In the genomic region with DNA sequence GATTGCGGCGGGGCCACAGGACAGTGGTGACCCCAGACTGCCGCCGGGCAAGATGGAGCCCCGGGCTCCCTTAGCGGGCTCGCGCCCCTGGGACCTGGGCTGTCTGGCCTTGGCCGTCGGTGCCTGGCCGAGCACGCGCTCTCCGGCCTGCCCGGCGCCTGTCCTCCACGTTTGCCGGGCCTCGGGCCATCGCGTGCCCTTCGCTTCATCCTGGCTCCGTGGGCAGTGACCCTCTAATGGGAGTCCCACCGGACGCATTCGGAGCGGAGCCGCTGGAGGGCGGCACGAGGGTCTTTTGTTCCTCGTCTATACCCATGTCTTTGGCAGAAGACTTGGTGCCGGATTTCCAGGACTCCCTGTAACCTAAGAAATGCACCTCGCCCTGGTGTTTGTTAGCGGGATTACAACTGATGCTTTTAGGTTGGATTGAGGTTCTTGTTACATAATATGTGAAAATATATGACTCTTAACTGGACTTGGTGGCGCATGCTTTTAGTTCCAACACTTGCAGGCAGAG, we compare ENCODE assay signal across 8 mouse cellular contexts. TPM values are rescaled to one million over a fixed set of nuclear protein-coding genes. Genes with fewer than 3 reads are reported as not detected.
DNase-seq lines count a peak whose midpoint lies in the region; ATAC-seq and TF ChIP-seq lines count a peak whose summit lies in the region.

No protein-coding gene starts in this region.

- dilution Hi-C loops in CH12.LX (cut with MboI; ENCODE audit: extremely low pct_ligation_motif_present, extremely low pct_unique_long_range_greater_than_20kb, low sequenced_read_pairs) = no loop called here

- peak; percentile 57 for ATAC-seq in forebrain, embryonic 11.5 days (replicated peaks; ENCODE audit: low FRiP score)
- peak; percentile 31 for ATAC-seq in heart, postnatal 0 days (ENCODE audit: insufficient read depth, low read depth)
- ATAC-seq in liver, embryonic 16.5 days (ENCODE audit: low read depth) = peak; percentile 2; the same call in 1 of the 2 replicates
- peak; percentile 49 for ATAC-seq in neural tube, embryonic 13.5 days (ENCODE audit: low read depth)

- peak; percentile 89 for DNase-seq in CH12.LX (ENCODE audit: extremely low read depth)
- peak; percentile 81 for DNase-seq in c-Kit-positive CD71-positive TER-119-negative erythroid progenitor cells, embryonic 14.5 days (ENCODE audit: low read depth)
- DNase-seq in forebrain, embryonic 11.5 days (ENCODE audit: low spot score) = peak; percentile 90
- peak; percentile 77 for DNase-seq in heart, postnatal 0 days (ENCODE audit: low spot score)
- peak; percentile 81 to 90 for DNase-seq in kidney, postnatal 4 days
- peak; percentile 77 for DNase-seq in testis, postnatal 10 days (ENCODE audit: low spot score)

- peak; percentile 45 for TF ChIP-seq POLR2A in CH12.LX (IDR thresholded peaks at IDR 0.05; ENCODE audit: low read depth, low read length)

- H3K79me2 ChIP-seq in CH12.LX (replicated peaks; ENCODE audit: control insufficient read depth, extremely low read depth, insufficient read depth, poor library complexity, severe bottlenecking) = peaks cover 15% of the 10 kb centered on the region

- no peaks in the 10 kb centered on the region for H3K9me3 ChIP-seq in CH12.LX (replicated peaks; ENCODE audit: low read length)
- H3K9me3 ChIP-seq in forebrain, embryonic 11.5 days (ENCODE audit: control insufficient read depth, low read length) = no peaks in the 10 kb centered on the region
- H3K9me3 ChIP-seq in heart, postnatal 0 days (replicated peaks; ENCODE audit: control insufficient read depth, low read length) = no peaks in the 10 kb centered on the region
- H3K9me3 ChIP-seq in liver, embryonic 16.5 days (replicated peaks; ENCODE audit: control insufficient read depth, low read length) = no peaks in the 10 kb centered on the region
- H3K9me3 ChIP-seq in neural tube, embryonic 13.5 days = no peaks in the 10 kb centered on the region

- peaks cover 4 to 31% of the 10 kb centered on the region in 2 experiments; a peak in 3 of 4 replicates for H3K4me1 ChIP-seq in CH12.LX (ENCODE audit: control insufficient read depth in 1 of 2, insufficient read depth in 2 of 2)
- no peaks in the 10 kb centered on the region for H3K4me1 ChIP-seq in forebrain, embryonic 11.5 days (replicated peaks; ENCODE audit: control insufficient read depth, insufficient read depth, low read length)
- H3K4me1 ChIP-seq in heart, postnatal 0 days (ENCODE audit: control insufficient read depth, insufficient read depth) = peaks cover 14% of the 10 kb centered on the region; the same call in 1 of the 2 replicates
- peaks cover 10% of the 10 kb centered on the region for H3K4me1 ChIP-seq in liver, embryonic 16.5 days (ENCODE audit: control insufficient read depth, low read depth, low read length)
- peaks cover 39% of the 10 kb centered on the region for H3K4me1 ChIP-seq in neural tube, embryonic 13.5 days (replicated peaks)

- H3K4me2 ChIP-seq in CH12.LX (ENCODE audit: insufficient read depth, low read depth, poor library complexity, severe bottlenecking) = peak overlapping the region; percentile 51; the same call in 1 of the 2 replicates
- H3K4me2 ChIP-seq in forebrain, embryonic 11.5 days (ENCODE audit: low read depth, low read length, severe bottlenecking) = peak overlapping the region; percentile 52
- H3K4me2 ChIP-seq in heart, postnatal 0 days (ENCODE audit: low read depth, low read length) = peak overlapping the region; percentile 71
- H3K4me2 ChIP-seq in liver, embryonic 16.5 days (ENCODE audit: low read depth, low read length) = peak overlapping the region; percentile 85
- H3K4me2 ChIP-seq in neural tube, embryonic 13.5 days = peak overlapping the region; percentile 61

- 1% methylated on average over 33 of the region's 35 CpGs for WGBS in forebrain, embryonic 11.5 days
- 2% methylated on average over 35 of the region's 35 CpGs for WGBS in heart, postnatal 0 days
- under 1% methylated on average over 35 of the region's 35 CpGs for WGBS in liver, embryonic 16.5 days (ENCODE audit: insufficient replicate concordance)
- 2% methylated on average over 33 of the region's 35 CpGs for WGBS in neural tube, embryonic 13.5 days

- H3K4me3 ChIP-seq in CH12.LX (replicated peaks in 1 of 3; ENCODE audit: low read depth in 2 of 3, low read length in 2 of 3, poor library complexity in 1 of 3) = peak overlapping the region; percentile 55 to 74 (median 63)
- H3K4me3 ChIP-seq in forebrain, embryonic 11.5 days (ENCODE audit: low read depth, low read length) = peak overlapping the region; percentile 39
- H3K4me3 ChIP-seq in heart, postnatal 0 days (ENCODE audit: low read depth, low read length) = peak overlapping the region; percentile 54
- H3K4me3 ChIP-seq in liver, embryonic 16.5 days (ENCODE audit: low read depth, low read length) = peak overlapping the region; percentile 82
- H3K4me3 ChIP-seq in neural tube, embryonic 13.5 days = peak overlapping the region; percentile 72

- peak overlapping the region; percentile 86 for H3K9ac ChIP-seq in CH12.LX (ENCODE audit: insufficient read depth, low read depth)
- peak overlapping the region; percentile 80 for H3K9ac ChIP-seq in forebrain, embryonic 11.5 days (ENCODE audit: low read length)
- peak overlapping the region; percentile 62 for H3K9ac ChIP-seq in heart, postnatal 0 days (replicated peaks; ENCODE audit: low read depth, low read length)
- H3K9ac ChIP-seq in liver, embryonic 16.5 days (ENCODE audit: low read depth, low read length) = peak overlapping the region; percentile 78
- H3K9ac ChIP-seq in neural tube, embryonic 13.5 days = peak overlapping the region; percentile 88

- peak; percentile 42 to 60 for TF ChIP-seq CTCF in CH12.LX (conservative IDR thresholded peaks at IDR 0.05 in 1 of 2, IDR thresholded peaks at IDR 0.05 in 1 of 2; ENCODE audit: low read depth in 2 of 2, low read length in 2 of 2)
- peak; percentile 56 for TF ChIP-seq CTCF in heart, postnatal 0 days (IDR thresholded peaks at IDR 0.05; ENCODE audit: low read depth)

- in situ Hi-C loops in CH12.LX (cut with MboI; ENCODE audit: low pct_ligation_motif_present, low pct_unique_long_range_greater_than_20kb, low sequenced_read_pairs) = no loop called here

- no peak; the same call in 1 of the 2 replicates for TF ChIP-seq RAD21 in CH12.LX (IDR thresholded peaks at IDR 0.05; ENCODE audit: low read depth, low read length)

- peaks cover 0 to 10% of the 10 kb centered on the region in 2 experiments for H3K36me3 ChIP-seq in CH12.LX (replicated peaks in 1 of 2; ENCODE audit: control insufficient read depth in 1 of 2, insufficient read depth in 1 of 2, low read length in 1 of 2)
- no peaks in the 10 kb centered on the region for H3K36me3 ChIP-seq in forebrain, embryonic 11.5 days (ENCODE audit: control insufficient read depth, insufficient read depth, low read length)
- peaks cover 8% of the 10 kb centered on the region; the same call in 1 of the 2 replicates for H3K36me3 ChIP-seq in heart, postnatal 0 days (replicated peaks; ENCODE audit: control insufficient read depth, insufficient read depth, low read length)
- H3K36me3 ChIP-seq in liver, embryonic 16.5 days (ENCODE audit: control insufficient read depth, insufficient read depth) = no peaks in the 10 kb centered on the region
- no peaks in the 10 kb centered on the region for H3K36me3 ChIP-seq in neural tube, embryonic 13.5 days

- no peaks in the 10 kb centered on the region for H3K27me3 ChIP-seq in CH12.LX (replicated peaks)
- H3K27me3 ChIP-seq in forebrain, embryonic 11.5 days (ENCODE audit: control insufficient read depth, insufficient read depth, low read length) = no peaks in the 10 kb centered on the region
- no peaks in the 10 kb centered on the region for H3K27me3 ChIP-seq in heart, postnatal 0 days (ENCODE audit: control insufficient read depth, insufficient read depth, low read length)
- no peaks in the 10 kb centered on the region for H3K27me3 ChIP-seq in liver, embryonic 16.5 days (ENCODE audit: control insufficient read depth, insufficient read depth, low read depth, low read length)
- H3K27me3 ChIP-seq in neural tube, embryonic 13.5 days = no peaks in the 10 kb centered on the region

- H3K27ac ChIP-seq in CH12.LX (ENCODE audit: insufficient read depth, low read depth) = peak overlapping the region; percentile 76
- peak overlapping the region; percentile 77 for H3K27ac ChIP-seq in forebrain, embryonic 11.5 days (ENCODE audit: low read depth, low read length)
- H3K27ac ChIP-seq in heart, postnatal 0 days (ENCODE audit: low read depth) = peak overlapping the region; percentile 95
- peak overlapping the region; percentile 84 for H3K27ac ChIP-seq in liver, embryonic 16.5 days (ENCODE audit: low read length)
- peak overlapping the region; percentile 97 for H3K27ac ChIP-seq in neural tube, embryonic 13.5 days (replicated peaks)

- TF ChIP-seq EP300 in CH12.LX (IDR thresholded peaks at IDR 0.05; ENCODE audit: low read length) = no peak
- no peak for TF ChIP-seq EP300 in heart, postnatal 0 days (IDR thresholded peaks at IDR 0.05; ENCODE audit: low read depth)

TF ChIP-seq in CH12.LX, 34 proteins besides CTCF, POLR2A, EP300 and RAD21 (continues in another document):
- TF ChIP-seq TBP (conservative IDR thresholded peaks at IDR 0.05; ENCODE audit: low read depth, low read length) (peak; percentile 92), NELFE (IDR thresholded peaks at IDR 0.05; ENCODE audit: low read depth, low read length) (peak; percentile 46), UBTF (IDR thresholded peaks at IDR 0.05; ENCODE audit: low read depth, low read length) (peak; percentile 76; the same call in 1 of the 2 replicates), ELF1 (IDR thresholded peaks at IDR 0.05; ENCODE audit: low read depth, low read length) (0 out of 2 replicates have a peak, but pooled peaks have one; percentile 24)

RNA-seq across cellular contexts. Expression of a gene that starts 1.1 kb away (rescaled TPM):
- total RNA-seq in CH12.LX (2012; rRNA removed) = 6.0 and 6.5 TPM in 2 replicates
- 12.1 and 15.5 TPM in 2 replicates for total RNA-seq in CH12.LX (2014; rRNA removed)
- polyA plus RNA-seq in CH12.LX (2012; ENCODE audit: insufficient read length, low read depth) = 13.2 and 13.8 TPM in 2 replicates
- 23.2 and 23.9 TPM in 2 replicates for polyA plus RNA-seq in forebrain, embryonic 11.5 days (2014; fragmentation: Nextera tagmentation; extraction: Ambion mirVana)
- total RNA-seq in heart, postnatal 0 days (2014; rRNA removed; ENCODE audit: low replicate concordance) = 6.1 and 8.5 TPM in 2 replicates
- polyA plus RNA-seq in heart, postnatal 0 days (2015; fragmentation: Nextera tagmentation; extraction: Ambion mirVana) = 17.3 and 18.2 TPM in 2 replicates
- polyA plus RNA-seq in liver, embryonic 16.5 days (2015; fragmentation: Nextera tagmentation; extraction: Ambion mirVana) = 8.6 and 9.1 TPM in 2 replicates
- 31.3 and 35.6 TPM in 2 replicates for polyA plus RNA-seq in neural tube, embryonic 13.5 days (2015; fragmentation: Nextera tagmentation; extraction: Ambion mirVana)

RNA-seq across cellular contexts. Expression of a gene that starts 34.5 kb away (rescaled TPM):
- total RNA-seq in CH12.LX (2012; rRNA removed) = 45.7 and 46.9 TPM in 2 replicates
- 42.5 and 47.7 TPM in 2 replicates for total RNA-seq in CH12.LX (2014; rRNA removed)
- polyA plus RNA-seq in CH12.LX (2012; ENCODE audit: insufficient read length, low read depth) = 125 and 134 TPM in 2 replicates
- polyA plus RNA-seq in forebrain, embryonic 11.5 days (2014; fragmentation: Nextera tagmentation; extraction: Ambion mirVana) = 66.6 and 67.3 TPM in 2 replicates
- 20.0 and 22.4 TPM in 2 replicates for total RNA-seq in heart, postnatal 0 days (2014; rRNA removed; ENCODE audit: low replicate concordance)
- 12.6 and 14.0 TPM in 2 replicates for polyA plus RNA-seq in heart, postnatal 0 days (2015; fragmentation: Nextera tagmentation; extraction: Ambion mirVana)
- polyA plus RNA-seq in liver, embryonic 16.5 days (2015; fragmentation: Nextera tagmentation; extraction: Ambion mirVana) = 9.3 and 10.1 TPM in 2 replicates
- polyA plus RNA-seq in neural tube, embryonic 13.5 days (2015; fragmentation: Nextera tagmentation; extraction: Ambion mirVana) = 37.4 and 39.3 TPM in 2 replicates

Comparison
In these comparisons a context has a peak if more than half of its experiments do, and no peak if none do; other contexts are left out.
1. Peak in every context shown above with its lines: DNase-seq, ATAC-seq, H3K4me3 ChIP-seq and H3K27ac ChIP-seq.
2. ATAC-seq: peak in every context shown above with its lines; median percentile 57 in forebrain, embryonic 11.5 days; 49 in neural tube, embryonic 13.5 days; 31 in heart, postnatal 0 days; 2 in liver, embryonic 16.5 days.